24 mouse cellular contexts compared by ENCODE assay signal in genomic region chr14:84987764-84988163, GRCm38 (mm10).
DNase-seq lines count a peak whose midpoint lies in the region; ATAC-seq and TF ChIP-seq lines count a peak whose summit lies in the region.
"Had no signal": no experiment of that assay in that cellular context is flagged by ENCODE, and none has a peak within 500 bp of the region (broad histone marks: within the 10 kb centered on the region; RNA-seq: fewer than 3 reads in every experiment).

No protein-coding gene starts in this region.

- 72% methylated on average over 4 of the region's 4 CpGs for WGBS in hindbrain, embryonic 13.5 days
- WGBS in hindbrain, embryonic 11.5 days: 77% methylated on average over 4 of the region's 4 CpGs
- 64% methylated on average over 4 of the region's 4 CpGs for WGBS in midbrain, postnatal 0 days
- 73% methylated on average over 4 of the region's 4 CpGs for WGBS in midbrain, embryonic 15.5 days
- 46% methylated on average over 4 of the region's 4 CpGs for WGBS in forebrain, postnatal 0 days
- whole genome bisulfite sequencing in embryonic facial prominence, embryonic 10.5 days: 78% methylated on average over 4 of the region's 4 CpGs

- no peak overlapping the region for H3K4me3 ChIP-seq in hindbrain, embryonic 13.5 days
- H3K4me3 ChIP-seq in hindbrain, embryonic 11.5 days (ENCODE audit: low read depth, low read length): no peak overlapping the region
- no peak overlapping the region for H3K4me3 ChIP-seq in midbrain, postnatal 0 days (ENCODE audit: low read depth, low read length)
- no peak overlapping the region for H3K4me3 ChIP-seq in midbrain, embryonic 15.5 days
- H3K4me3 ChIP-seq in forebrain, postnatal 0 days (ENCODE audit: low read depth, low read length): no peak overlapping the region
- H3K4me3 ChIP-seq in embryonic facial prominence, embryonic 10.5 days: no peak overlapping the region
- H3K4me3 ChIP-seq: embryonic facial prominence, embryonic 13.5 days; liver, embryonic 15.5 days; neural tube, embryonic 13.5 days; stomach, embryonic 15.5 days had no signal

- H3K9me3 ChIP-seq in hindbrain, embryonic 13.5 days: no peaks in the 10 kb centered on the region
- no peaks in the 10 kb centered on the region for H3K9me3 ChIP-seq in hindbrain, embryonic 11.5 days (ENCODE audit: control insufficient read depth, low read length)
- H3K9me3 ChIP-seq in midbrain, postnatal 0 days (ENCODE audit: low read length): no peaks in the 10 kb centered on the region
- H3K9me3 ChIP-seq in midbrain, embryonic 15.5 days: no peaks in the 10 kb centered on the region
- no peaks in the 10 kb centered on the region for H3K9me3 ChIP-seq in forebrain, postnatal 0 days (ENCODE audit: low read length)
- H3K9me3 ChIP-seq in embryonic facial prominence, embryonic 10.5 days: no peaks in the 10 kb centered on the region
- H3K9me3 ChIP-seq: embryonic facial prominence, embryonic 13.5 days; liver, embryonic 15.5 days; neural tube, embryonic 13.5 days; stomach, embryonic 15.5 days had no signal

- no peak overlapping the region for H3K4me2 ChIP-seq in hindbrain, embryonic 13.5 days
- H3K4me2 ChIP-seq in hindbrain, embryonic 11.5 days (replicated peaks; ENCODE audit: low read depth, low read length): no peak overlapping the region
- no peak overlapping the region for H3K4me2 ChIP-seq in midbrain, postnatal 0 days (ENCODE audit: low read depth, low read length, poor library complexity, severe bottlenecking)
- H3K4me2 ChIP-seq in midbrain, embryonic 15.5 days: no peak overlapping the region
- no peak overlapping the region for H3K4me2 ChIP-seq in forebrain, postnatal 0 days (ENCODE audit: low read depth)
- H3K4me2 ChIP-seq: embryonic facial prominence, embryonic 13.5 days; liver, embryonic 15.5 days; lung, embryonic 14.5 days; neural tube, embryonic 13.5 days; stomach, embryonic 15.5 days had no signal

- H3K27ac ChIP-seq in hindbrain, embryonic 13.5 days: no peak overlapping the region
- H3K27ac ChIP-seq in hindbrain, embryonic 11.5 days (ENCODE audit: low read depth, low read length): no peak overlapping the region
- no peak overlapping the region for H3K27ac ChIP-seq in midbrain, postnatal 0 days (ENCODE audit: low read depth, low read length)
- H3K27ac ChIP-seq in midbrain, embryonic 15.5 days: no peak overlapping the region
- H3K27ac ChIP-seq in forebrain, postnatal 0 days (ENCODE audit: low read depth, low read length): no peak overlapping the region
- H3K27ac ChIP-seq in embryonic facial prominence, embryonic 10.5 days (replicated peaks): no peak overlapping the region
- H3K27ac ChIP-seq: embryonic facial prominence, embryonic 13.5 days; kidney, postnatal 0 days; liver, embryonic 15.5 days; neural tube, embryonic 13.5 days; stomach, embryonic 15.5 days had no signal

- H3K9ac ChIP-seq in hindbrain, embryonic 13.5 days: no peak overlapping the region
- H3K9ac ChIP-seq in hindbrain, embryonic 11.5 days (ENCODE audit: low read depth, low read length): no peak overlapping the region
- H3K9ac ChIP-seq in midbrain, postnatal 0 days (replicated peaks; ENCODE audit: low read length, poor library complexity, severe bottlenecking): no peak overlapping the region
- no peak overlapping the region for H3K9ac ChIP-seq in midbrain, embryonic 15.5 days
- no peak overlapping the region for H3K9ac ChIP-seq in forebrain, postnatal 0 days
- H3K9ac ChIP-seq: embryonic facial prominence, embryonic 13.5 days; liver, embryonic 15.5 days; lung, embryonic 14.5 days; neural tube, embryonic 13.5 days; stomach, embryonic 15.5 days had no signal

- no peaks in the 10 kb centered on the region for H3K27me3 ChIP-seq in hindbrain, embryonic 13.5 days
- no peaks in the 10 kb centered on the region for H3K27me3 ChIP-seq in hindbrain, embryonic 11.5 days (ENCODE audit: control insufficient read depth, insufficient read depth, low read length)
- H3K27me3 ChIP-seq in midbrain, postnatal 0 days (ENCODE audit: insufficient read depth, low read length): no peaks in the 10 kb centered on the region
- H3K27me3 ChIP-seq in midbrain, embryonic 15.5 days (replicated peaks): no peaks in the 10 kb centered on the region
- H3K27me3 ChIP-seq in forebrain, postnatal 0 days (ENCODE audit: insufficient read depth, low read length): no peaks in the 10 kb centered on the region
- H3K27me3 ChIP-seq in embryonic facial prominence, embryonic 10.5 days (replicated peaks; ENCODE audit: low read depth, poor library complexity, severe bottlenecking): no peaks in the 10 kb centered on the region
- H3K27me3 ChIP-seq: embryonic facial prominence, embryonic 13.5 days; liver, embryonic 15.5 days; neural tube, embryonic 13.5 days; stomach, embryonic 15.5 days had no signal

- H3K4me1 ChIP-seq in hindbrain, embryonic 13.5 days (replicated peaks): no peaks in the 10 kb centered on the region
- no peaks in the 10 kb centered on the region for H3K4me1 ChIP-seq in hindbrain, embryonic 11.5 days (replicated peaks; ENCODE audit: control insufficient read depth, insufficient read depth, low read length)
- H3K4me1 ChIP-seq in midbrain, postnatal 0 days (ENCODE audit: insufficient read depth, low read length): no peaks in the 10 kb centered on the region
- H3K4me1 ChIP-seq in midbrain, embryonic 15.5 days: no peaks in the 10 kb centered on the region
- no peaks in the 10 kb centered on the region for H3K4me1 ChIP-seq in forebrain, postnatal 0 days (ENCODE audit: insufficient read depth)
- no peaks in the 10 kb centered on the region for H3K4me1 ChIP-seq in embryonic facial prominence, embryonic 10.5 days
- H3K4me1 ChIP-seq: embryonic facial prominence, embryonic 13.5 days; liver, embryonic 15.5 days; neural tube, embryonic 13.5 days; stomach, embryonic 15.5 days had no signal

- 0 out of 2 replicates have a peak, but pooled peaks have one; percentile 52 for ATAC-seq in hindbrain, embryonic 13.5 days (ENCODE audit: low FRiP score)
- ATAC-seq in hindbrain, embryonic 11.5 days (ENCODE audit: low FRiP score): no peak
- ATAC-seq in midbrain, postnatal 0 days (ENCODE audit: low FRiP score): peak; percentile 7; the same call in 1 of the 2 replicates
- ATAC-seq in midbrain, embryonic 15.5 days (replicated peaks): no peak
- ATAC-seq in forebrain, postnatal 0 days: peak; percentile 59
- ATAC-seq: activated CD4-positive, CD25-positive, alpha-beta regulatory T cell, adult 4 months; intestine, embryonic 16.5 days had no signal

- DNase-seq in hindbrain, embryonic 11.5 days (ENCODE audit: low spot score): no peak
- DNase-seq in midbrain, postnatal 0 days (ENCODE audit: low spot score): peak; percentile 0
- DNase-seq in forebrain, postnatal 0 days: peak; percentile 18
- DNase-seq in embryonic facial prominence, embryonic 10.5 days (ENCODE audit: low spot score): no peak
- DNase-seq: adrenal gland, postnatal 10 days; B cell, adult 2 months; cerebellum, adult 11-12 months; cerebellum, adult 9-11 months; embryo, embryonic 11 days; gastrocnemius, postnatal 10 days; heart, postnatal 14 days; kidney, adult 8-10 months; kidney, postnatal 4 days; lung, embryonic 14.5 days; lung, postnatal 14 days had no signal

- TF ChIP-seq CTCF in midbrain, postnatal 0 days (IDR thresholded peaks at IDR 0.05): no peak
- no peak for TF ChIP-seq CTCF in forebrain, postnatal 0 days (IDR thresholded peaks at IDR 0.05; ENCODE audit: low read depth)

- no peaks in the 10 kb centered on the region for H3K36me3 ChIP-seq in hindbrain, embryonic 13.5 days
- no peaks in the 10 kb centered on the region for H3K36me3 ChIP-seq in hindbrain, embryonic 11.5 days (ENCODE audit: control insufficient read depth, insufficient read depth, low read length)
- no peaks in the 10 kb centered on the region for H3K36me3 ChIP-seq in midbrain, postnatal 0 days (ENCODE audit: insufficient read depth, low read length)
- no peaks in the 10 kb centered on the region for H3K36me3 ChIP-seq in midbrain, embryonic 15.5 days (replicated peaks)
- no peaks in the 10 kb centered on the region for H3K36me3 ChIP-seq in forebrain, postnatal 0 days (ENCODE audit: insufficient read depth)
- no peaks in the 10 kb centered on the region for H3K36me3 ChIP-seq in embryonic facial prominence, embryonic 10.5 days (replicated peaks)
- H3K36me3 ChIP-seq: embryonic facial prominence, embryonic 13.5 days; liver, embryonic 15.5 days; neural tube, embryonic 13.5 days; stomach, embryonic 15.5 days had no signal

Comparison
In these comparisons a context has a peak if more than half of its experiments do, and no peak if none do; other contexts are left out.
1. ATAC-seq: peak in hindbrain, embryonic 13.5 days (single experiment), midbrain, postnatal 0 days (single experiment) and forebrain, postnatal 0 days (single experiment); none in hindbrain, embryonic 11.5 days (single experiment) and midbrain, embryonic 15.5 days (single experiment).
2. DNase-seq: peak in midbrain, postnatal 0 days (single experiment) and forebrain, postnatal 0 days (single experiment); none in hindbrain, embryonic 11.5 days (single experiment) and embryonic facial prominence, embryonic 10.5 days (single experiment).